Mouse (Mus musculus) heart, postnatal 4 days (tissue): ENCODE results near the gene Scgb2b3. TPM values are rescaled to one million over a fixed set of nuclear protein-coding genes. Genes with fewer than 3 reads are reported as not detected.

Experiments used
- DNase-seq: peaks from one replicate; pipeline ENCODE4 v3.0.0; 2021
- total RNA-seq, 2 experiments: library from RNA; stranded (reverse); gene quantifications; 2 replicates each; pipeline ENCODE4 v1.2.3; 2021

Gene Scgb2b3
- not detected for total RNA-seq

DNA sequence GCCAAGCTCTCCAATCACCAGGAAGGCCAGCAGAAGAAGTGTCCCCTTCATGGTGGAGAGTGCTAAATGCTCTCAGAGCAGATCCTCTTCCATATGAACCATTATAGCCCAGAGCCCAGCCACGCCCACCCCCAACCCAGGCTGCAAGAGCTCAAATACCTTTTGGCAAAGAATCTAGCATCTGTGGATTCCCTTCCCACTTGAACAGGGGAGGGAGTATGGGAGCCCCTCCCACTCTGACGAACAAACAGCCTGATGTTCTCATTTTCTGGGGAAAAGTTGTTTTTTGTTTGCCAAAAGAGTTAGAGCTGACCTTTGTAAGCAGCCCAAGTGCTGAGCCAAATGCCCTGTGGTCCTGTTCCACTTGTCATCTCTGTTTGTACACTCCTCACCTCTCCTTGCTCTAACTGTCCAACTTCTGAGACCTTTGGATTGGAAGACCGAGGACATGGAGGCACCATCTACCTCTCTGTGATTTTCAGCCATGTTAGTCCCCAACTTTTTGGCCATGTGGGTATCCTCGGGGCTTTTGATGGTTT, at the start of gene Scgb2b3:
Scgb2b3 (minus strand) TSS at position 51 of the 539 bp plus-strand sequence.
- DNase-seq = no peak

- DNase-seq = no peak
Measured at GRCm38 (mm10) chr7:31375292-31375691, 13.4 kb upstream of the Scgb2b3 start, which contains the start of gene Scgb1b3. Scgb1b3 (plus strand) TSS chr7:31375592.

Other genes starting within 250 kb of the Scgb2b3 start
- 1 to 10 TPM; 2.2 to 2.6 TPM for gene Hpn, start 246.8 kb downstream of the Scgb2b3 start, total RNA-seq
- gene Scn1b, start 235.1 kb downstream of the Scgb2b3 start, total RNA-seq = 10 to 100 TPM in 1 of 2 experiments, 1 to 10 TPM in 1; 8.2 to 10.4 TPM
- 10 to 100 TPM; 32.9 to 36.0 TPM for gene Gramd1a, start 206.2 kb downstream of the Scgb2b3 start, total RNA-seq
- gene Scgb2b2, start 71.6 kb downstream of the Scgb2b3 start, total RNA-seq = not detected
- not detected for gene Scgb1b2, start 70.3 kb downstream of the Scgb2b3 start, total RNA-seq
- gene Scgb1b3, start 13.5 kb upstream of the Scgb2b3 start, total RNA-seq = not detected